Mouse (Mus musculus) frontal cortex, postnatal 25 days (tissue): Measurements from ENCODE around the gene Fermt3.
"Not testable (repeated sequence)": the region's sequence is repeated elsewhere in the genome, so short reads cannot be mapped to it uniquely, and the experiment has no call there.

Experiments used
- DNase-seq, 2 experiments: peaks; one replicate each; pipeline ENCODE4 v3.0.0; 2022; ENCODE audit warnings: low spot score in 2 of 2

Fermt3 gene

GRCm38 (mm10) chr19:6991166-6991565, 28.1 kb downstream of the Fermt3 start:
- DNase-seq, result not testable (repeated sequence)

- no peak for DNase-seq
Observed at GRCm38 (mm10) chr19:6990712-6991111, 28.6 kb downstream of the Fermt3 start.

- DNase-seq, result no peak
Observed at GRCm38 (mm10) chr19:6989251-6989650, 30.0 kb downstream of the Fermt3 start.

- DNase-seq, result no peak
Observed at GRCm38 (mm10) chr19:6987904-6988285, 31.4 kb downstream of the Fermt3 start.

GRCm38 (mm10) chr19:6987061-6987903, 32.0 kb downstream of the Fermt3 start, which contains the start of gene Vegfb:
Vegfb (minus strand) TSS chr19:6987651.
- DNase-seq, result peak in 1 of 2 experiments; percentile 45

- DNase-seq, result no peak
Observed at GRCm38 (mm10) chr19:6985951-6986708, 33.1 kb downstream of the Fermt3 start.

- no peak for DNase-seq
Observed at GRCm38 (mm10) chr19:6985300-6985699, 34.0 kb downstream of the Fermt3 start.

GRCm38 (mm10) chr19:6983621-6984020, 35.6 kb downstream of the Fermt3 start:
- no peak for DNase-seq

GRCm38 (mm10) chr19:6981465-6981864, 37.8 kb downstream of the Fermt3 start:
- no peak for DNase-seq

GRCm38 (mm10) chr19:6980381-6981093, 38.7 kb downstream of the Fermt3 start, which contains the start of gene Fkbp2:
Fkbp2 (minus strand) TSS chr19:6980501.
- peak; percentile 96 for DNase-seq

GRCm38 (mm10) chr19:6979486-6980380, 39.5 kb downstream of the Fermt3 start:
- peak; percentile 98 to 99 for DNase-seq

- DNase-seq, result peak in 1 of 2 experiments; percentile 26
Observed at GRCm38 (mm10) chr19:6979001-6979479, 40.2 kb downstream of the Fermt3 start.

- no peak for DNase-seq
Observed at GRCm38 (mm10) chr19:6978639-6978974, 40.7 kb downstream of the Fermt3 start.

- no peak for DNase-seq
Observed at GRCm38 (mm10) chr19:6977759-6978638, 41.3 kb downstream of the Fermt3 start.

- DNase-seq, result no peak
Observed at GRCm38 (mm10) chr19:6975537-6976521, 43.4 kb downstream of the Fermt3 start, which contains the start of gene Plcb3. Plcb3 (minus strand) TSS chr19:6976470.

- peak; percentile 58 to 59 for DNase-seq
Observed at GRCm38 (mm10) chr19:6974211-6975205, 44.8 kb downstream of the Fermt3 start, which contains the start of gene Ppp1r14b. Ppp1r14b (plus strand) TSS chr19:6974968.

GRCm38 (mm10) chr19:6973581-6974190, 45.6 kb downstream of the Fermt3 start:
- no peak for DNase-seq
